Mouse (Mus musculus): ENCODE results near the gene Psmg1.
"Not testable (repeated sequence)": the region's sequence is repeated elsewhere in the genome, so short reads cannot be mapped to it uniquely, and the experiment has no call there.

DNA sequence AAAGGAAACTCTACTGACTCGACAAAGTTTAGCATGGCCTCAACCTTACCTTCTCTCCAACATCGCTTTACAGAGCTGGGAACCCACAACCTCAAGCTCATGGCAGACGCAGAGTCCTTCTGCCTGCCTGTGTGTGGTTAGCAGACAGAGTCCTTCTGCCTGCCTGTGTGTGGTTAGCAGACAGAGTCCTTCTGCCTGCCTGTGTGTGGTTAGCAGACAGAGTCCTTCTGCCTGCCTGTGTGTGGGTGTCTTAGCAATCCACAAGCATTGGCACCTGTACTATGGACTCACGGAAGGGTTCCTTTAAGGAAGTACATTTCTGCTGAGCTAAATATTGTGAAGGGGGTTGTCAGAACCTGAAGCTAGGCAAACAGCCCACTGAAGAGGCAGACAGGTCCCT lies 3.8 kb upstream of the Psmg1 start:
- TF ChIP-seq CTCF (IDR thresholded peaks at IDR 0.05; ENCODE audit: low read depth, low read length); POLR2A (IDR thresholded peaks at IDR 0.05; ENCODE audit: extremely low read depth, insufficient read depth, low read length): not testable (repeated sequence)

Data from liver, adult 2 months (tissue).